Mouse (Mus musculus) cerebral cortex, adult 2 months (tissue): Measurements from ENCODE around the gene Srsf4.

Experiments
- WGBS: fragments of 180-500 bp; shearing (Covaris S2); methylation state at CpG from one replicate; pipeline ENCODE4 v1.1.7; 2018; 5-methylcytosine and 5-hydroxymethylcytosine counted together

Gene Srsf4

GRCm38 (mm10) chr4:131914046-131914643 lies 40.7 kb downstream of the Srsf4 start:
- WGBS, result 31% methylated on average over 9 of the region's 9 CpGs

- WGBS, result 12% methylated on average over 31 of the region's 31 CpGs
Observed at GRCm38 (mm10) chr4:131914891-131915469, 41.6 kb downstream of the Srsf4 start.

GRCm38 (mm10) chr4:131915821-131916328 lies 42.5 kb downstream of the Srsf4 start:
- WGBS, result 48% methylated on average over 13 of the region's 13 CpGs

DNA sequence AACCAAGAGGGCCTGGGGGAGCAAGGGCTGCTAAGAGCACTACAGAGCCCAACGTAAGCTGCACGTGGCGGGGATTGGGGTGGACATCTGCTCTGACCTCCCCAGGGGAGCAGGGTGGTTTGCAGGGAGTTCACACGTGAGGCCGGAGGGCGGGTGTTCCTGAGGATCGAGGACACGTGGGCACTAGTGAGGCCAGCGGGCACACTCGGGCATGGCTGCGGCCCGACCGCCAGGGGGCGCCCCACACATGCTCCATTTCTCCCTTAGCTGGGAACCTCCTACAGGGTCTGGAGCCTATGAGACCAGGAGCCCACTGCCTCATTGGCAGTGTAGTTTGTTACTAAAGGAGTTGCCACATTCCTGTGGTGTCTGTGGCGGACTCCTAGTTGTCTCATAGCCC lies 43.0 kb downstream of the Srsf4 start:
- 18% methylated on average over 15 of the region's 15 CpGs for WGBS

GRCm38 (mm10) chr4:131917010-131917555 lies 43.7 kb downstream of the Srsf4 start:
- 78% methylated on average over 10 of the region's 10 CpGs for WGBS

DNA sequence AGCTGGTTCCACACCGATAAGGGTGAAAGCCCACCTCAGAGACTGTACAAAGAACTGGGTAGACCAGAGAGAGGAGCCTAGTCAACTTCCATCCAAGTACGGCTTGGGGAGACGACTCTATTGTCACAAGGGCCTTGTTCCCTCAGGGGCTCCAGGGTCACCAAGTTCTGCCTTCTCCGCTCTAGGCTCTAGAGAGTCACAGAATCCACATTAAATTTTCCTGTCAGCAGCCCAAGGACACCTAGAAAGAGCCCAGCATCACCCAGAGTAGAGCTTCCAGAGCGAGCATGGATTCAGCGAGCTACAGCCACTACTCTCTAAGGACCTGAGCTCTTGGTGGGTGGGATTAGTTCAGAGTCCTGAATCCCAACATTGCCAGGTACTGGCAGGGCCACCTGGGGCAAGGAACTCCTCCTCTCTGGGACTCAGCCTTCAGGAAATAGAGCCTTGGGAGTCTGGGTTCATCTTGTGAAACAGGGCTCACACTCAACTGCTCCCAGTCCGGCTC lies 44.7 kb downstream of the Srsf4 start:
- 92% methylated on average over 7 of the region's 7 CpGs for WGBS

- WGBS, result 72% methylated on average over 15 of the region's 15 CpGs
Observed at GRCm38 (mm10) chr4:131918711-131919500, 45.5 kb downstream of the Srsf4 start.

DNA sequence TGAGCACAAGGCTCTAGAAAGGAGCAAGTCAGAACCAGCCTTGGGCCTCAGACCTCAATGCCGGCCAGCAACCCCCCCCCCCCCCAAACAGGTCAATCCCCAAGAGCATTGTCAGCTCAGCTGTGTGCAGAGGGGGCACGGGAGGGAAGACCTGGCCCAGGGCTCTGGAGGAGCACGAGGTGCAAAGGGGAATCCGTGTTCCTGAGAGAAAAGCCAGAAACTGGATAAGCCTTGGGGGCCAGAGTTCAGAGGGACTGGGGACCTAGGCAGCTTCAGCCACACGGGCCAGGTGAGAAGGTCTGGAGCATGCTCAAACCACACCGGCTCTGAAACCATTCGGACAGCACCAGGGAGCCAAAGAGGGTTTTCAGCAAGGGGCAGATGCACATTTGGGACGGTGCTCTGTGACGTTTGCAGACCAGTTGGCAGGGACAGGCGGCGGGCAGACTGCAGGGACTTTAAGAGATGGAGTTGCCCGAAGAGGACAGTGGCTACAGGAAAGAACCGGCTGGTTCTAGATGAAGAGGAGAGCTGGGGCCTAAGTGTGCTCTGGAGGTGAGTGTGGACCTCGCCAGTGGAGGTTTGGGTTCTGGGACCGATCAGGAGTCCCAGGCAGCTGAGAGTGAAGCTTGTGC lies 46.2 kb downstream of the Srsf4 start:
- 60% methylated on average over 15 of the region's 15 CpGs for WGBS

DNA sequence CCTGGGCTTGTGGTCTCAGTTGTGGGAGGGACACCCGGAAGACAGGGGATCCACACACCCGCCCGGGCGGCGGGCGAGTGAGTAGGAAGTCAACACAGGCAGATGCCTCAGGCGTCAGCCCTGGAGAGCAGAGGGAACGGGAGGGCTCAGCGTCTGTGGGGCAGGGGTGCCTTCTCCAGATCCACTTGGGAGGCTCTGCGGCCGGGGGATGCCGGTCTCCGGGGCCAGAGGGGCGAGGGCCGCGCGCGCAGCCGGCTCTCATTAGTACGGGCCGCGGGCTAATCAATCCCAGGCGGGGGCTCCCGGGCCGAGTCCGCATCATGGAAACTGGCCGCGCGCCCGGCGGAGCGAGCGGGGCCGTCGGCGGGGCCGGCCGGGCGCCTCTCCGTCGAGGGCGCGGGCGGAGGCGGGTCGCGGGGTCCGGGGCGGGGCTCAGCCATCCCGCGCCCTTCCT lies 46.8 kb downstream of the Srsf4 start:
- WGBS, result 20% methylated on average over 51 of the region's 51 CpGs

DNA sequence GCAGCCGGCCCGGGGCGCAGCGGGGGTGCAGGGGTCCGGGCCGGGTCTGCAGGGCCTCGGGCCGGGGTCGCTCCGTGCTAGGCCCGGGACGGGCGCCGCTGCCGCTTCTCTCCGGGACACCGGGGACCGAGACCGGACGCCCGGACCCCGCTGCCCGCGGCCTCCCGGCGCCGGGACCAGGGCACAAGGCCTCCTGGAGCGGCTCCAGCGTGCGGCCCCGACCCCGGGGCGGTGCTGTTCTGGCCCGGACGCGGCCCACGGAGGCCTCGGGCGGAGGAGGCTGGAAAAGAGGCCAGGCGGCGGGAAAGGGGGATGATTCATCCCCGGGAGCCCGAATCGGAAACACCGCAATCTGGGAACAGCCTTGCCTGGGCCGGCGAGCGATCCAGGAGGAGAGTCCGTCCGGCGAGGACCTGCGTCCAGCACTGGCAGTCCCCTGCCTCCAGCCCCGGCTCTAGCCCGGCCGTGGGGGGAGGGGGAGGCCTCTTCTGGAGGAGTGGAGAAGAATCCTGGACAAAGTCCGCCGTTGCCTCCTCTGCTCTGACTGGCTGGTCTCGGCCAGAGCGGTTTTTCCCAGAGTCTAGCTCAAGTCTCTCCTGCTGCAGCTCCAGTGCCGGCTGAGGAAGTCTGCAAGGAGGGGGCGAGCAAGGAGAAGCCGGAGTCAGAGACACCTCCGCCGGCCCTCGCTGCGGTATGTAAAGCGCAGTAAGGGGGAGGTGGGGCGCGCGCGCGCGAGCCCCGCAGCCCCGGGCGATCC lies 47.4 kb downstream of the Srsf4 start:
- WGBS, result 2% methylated on average over 76 of the region's 76 CpGs

GRCm38 (mm10) chr4:131921461-131922346 lies 48.3 kb downstream of the Srsf4 start, which contains the start of gene Tmem200b:
Gene Tmem200b (plus strand): TSS chr4:131921771.
- WGBS, result 2% methylated on average over 116 of the region's 130 CpGs

DNA sequence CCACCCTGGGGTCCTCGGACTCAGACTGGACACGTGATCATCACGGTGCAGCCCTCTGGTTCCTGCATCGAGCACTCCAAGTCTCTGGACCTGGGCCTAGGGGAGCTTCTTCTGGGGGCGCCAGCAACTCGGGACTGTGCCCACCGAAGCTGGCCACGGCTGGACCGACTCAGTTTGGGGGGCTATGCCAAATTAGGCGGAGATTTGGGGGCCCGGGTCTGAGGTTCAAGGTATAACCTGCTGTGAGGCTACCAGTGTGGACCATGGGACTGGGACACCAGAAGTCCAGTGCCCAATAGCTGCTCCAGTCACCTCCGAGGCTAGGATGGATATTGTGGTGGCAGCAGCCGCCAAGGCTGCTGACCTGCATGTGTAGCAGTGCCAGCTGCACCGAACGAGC lies 49.0 kb downstream of the Srsf4 start:
- 64% methylated on average over 15 of the region's 15 CpGs for WGBS

DNA sequence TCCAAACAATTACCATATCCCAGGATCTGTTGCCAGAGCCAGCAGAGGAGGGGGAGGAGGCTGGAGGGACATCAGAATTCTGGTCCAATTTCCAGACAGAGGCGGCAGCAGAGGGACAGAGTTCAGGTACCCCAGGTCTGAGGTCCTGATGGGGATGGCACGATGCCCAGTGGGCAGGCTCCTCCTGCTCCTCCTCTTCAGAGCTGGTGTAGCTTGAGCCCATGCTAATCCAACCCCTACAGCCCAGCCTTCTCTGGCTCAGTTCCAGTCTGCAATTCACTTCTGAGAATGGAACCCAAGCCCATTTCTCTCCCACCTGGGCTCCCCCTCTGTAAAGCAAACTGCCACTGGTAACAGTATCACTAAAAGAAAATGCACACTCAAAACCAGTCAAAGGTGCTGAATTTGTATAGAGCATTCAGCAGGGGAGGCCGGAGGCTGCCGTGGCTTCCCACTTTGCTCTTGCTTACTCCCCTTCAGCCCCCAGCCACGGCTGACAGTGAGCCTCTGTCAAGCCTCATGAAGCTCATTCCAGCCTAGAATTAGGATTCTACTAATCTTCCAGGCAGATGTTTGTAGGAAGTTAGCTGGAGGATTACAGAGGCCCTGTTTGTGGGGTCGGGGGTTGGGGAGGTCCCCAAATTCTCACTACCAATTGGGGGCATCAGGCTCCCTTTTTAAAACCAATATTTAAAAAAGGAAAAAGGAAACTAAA lies 50.8 kb downstream of the Srsf4 start:
- 50% methylated on average over 6 of the region's 6 CpGs for WGBS

DNA sequence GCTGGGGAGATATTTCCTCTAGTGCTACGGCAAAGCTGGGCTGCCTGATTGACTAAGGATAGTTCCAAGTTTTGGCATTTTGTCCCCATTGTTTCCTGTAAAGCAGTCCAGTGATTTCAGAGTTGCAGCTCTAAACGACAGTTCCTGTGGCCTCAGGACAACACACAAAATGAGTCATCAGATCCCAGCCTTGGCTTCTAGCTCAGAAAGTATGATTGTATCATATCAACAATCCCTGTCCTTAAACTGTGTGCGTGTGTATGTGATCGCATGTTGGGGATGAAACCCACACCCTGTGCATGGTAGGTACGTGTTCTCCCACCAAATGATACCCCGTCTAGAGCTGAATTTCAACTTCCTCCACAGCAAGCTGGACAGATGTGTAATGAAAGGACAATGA lies 55.7 kb downstream of the Srsf4 start:
- WGBS, result 73% methylated on average over 6 of the region's 6 CpGs

GRCm38 (mm10) chr4:131939459-131939858 lies 66.0 kb downstream of the Srsf4 start:
- WGBS, result 91% methylated on average over 2 of the region's 2 CpGs

DNA sequence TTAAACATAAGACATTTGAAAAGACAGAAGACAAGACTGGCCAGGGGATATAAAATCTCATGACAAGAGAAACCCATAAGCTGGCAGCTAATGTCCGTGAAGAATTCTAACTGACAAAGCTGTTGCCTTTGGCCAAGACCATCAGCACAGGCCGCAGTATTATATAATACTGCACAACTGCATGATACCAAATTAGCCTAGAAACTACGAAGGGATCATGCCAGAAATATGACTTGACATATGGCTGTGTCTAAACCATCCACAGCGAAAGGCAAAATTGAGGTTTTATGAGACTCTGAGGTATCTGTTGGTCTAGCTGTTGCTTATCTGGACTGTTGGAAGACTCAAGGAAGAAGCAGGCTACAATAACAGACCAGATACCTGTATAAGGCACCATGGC lies 67.4 kb downstream of the Srsf4 start:
- 66% methylated on average over 4 of the region's 4 CpGs for WGBS

DNA sequence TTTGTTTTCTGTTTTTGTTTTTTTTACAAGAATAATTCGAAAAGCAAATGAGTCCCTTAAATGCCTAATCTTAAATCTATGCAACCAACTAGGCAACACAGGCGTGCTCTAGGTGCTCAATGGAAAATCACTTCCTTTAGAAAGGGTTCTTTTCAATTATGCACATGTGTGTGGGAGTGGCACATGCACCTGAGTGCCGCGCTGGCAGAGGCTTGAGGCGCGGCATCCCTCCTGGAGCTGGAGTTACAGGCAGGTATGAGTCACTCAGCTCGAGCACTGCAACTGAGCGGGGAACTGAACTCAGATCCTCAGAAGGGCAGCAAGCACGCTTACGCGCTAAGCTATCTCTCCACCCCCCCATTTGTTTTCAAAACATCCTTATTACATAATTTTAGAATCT lies 74.4 kb downstream of the Srsf4 start:
- 87% methylated on average over 11 of the region's 11 CpGs for WGBS

DNA sequence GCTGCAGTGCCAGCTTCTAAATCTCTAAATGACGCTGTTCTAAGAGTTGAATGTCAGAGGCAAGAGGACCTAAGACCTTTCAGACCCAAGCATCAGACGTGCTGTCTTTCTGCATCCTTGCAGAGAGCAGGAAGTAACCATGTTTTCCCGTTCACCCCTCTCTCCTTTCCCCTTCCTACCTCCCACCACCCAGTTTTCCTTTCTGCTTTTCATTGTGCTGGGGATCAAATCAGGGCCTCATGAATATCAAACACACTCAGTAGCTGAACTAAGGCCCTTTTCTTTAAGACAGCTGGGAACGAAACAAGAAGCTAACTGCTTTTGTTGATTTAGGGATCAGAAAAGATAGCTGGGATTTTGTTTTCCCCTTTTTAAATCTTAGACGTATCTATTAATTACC lies 76.5 kb downstream of the Srsf4 start:
- WGBS, result 74% methylated on average over 5 of the region's 5 CpGs

- WGBS, result 80% methylated on average over 8 of the region's 8 CpGs
Observed at GRCm38 (mm10) chr4:131950657-131951056, 77.2 kb downstream of the Srsf4 start.
